Mouse (Mus musculus) lung, embryonic 16.5 days (tissue): ENCODE measurements around the gene Ube2n. TPM values are rescaled to one million over a fixed set of nuclear protein-coding genes. Genes with fewer than 3 reads are reported as not detected.

Experiments used
- ATAC-seq: fragments of 200-750 bp; cut with Nextera tagmentation; 2 replicates; pipeline ENCODE4 v1.8.0; 2017; ENCODE audit warnings: low read depth, mild to moderate bottlenecking, moderate library complexity
- H3K27ac ChIP-seq: fragments of 300-500 bp; sonication (generic); 2 replicates; pipeline ENCODE4 v1.5.1; 2014; ENCODE audit warnings: mild to moderate bottlenecking, control low read depth, low read length
- H3K27me3 ChIP-seq: fragments of 300-500 bp; sonication (generic); 2 replicates; pipeline ENCODE4 v1.6.1; 2014; ENCODE audit warnings: low read depth, low read length, mixed read lengths; ENCODE audit not compliant: control insufficient read depth, insufficient read depth
- H3K36me3 ChIP-seq: fragments of 300-500 bp; sonication (generic); 2 replicates; pipeline ENCODE4 v1.6.1; 2014; ENCODE audit warnings: low read length; ENCODE audit not compliant: control insufficient read depth, insufficient read depth
- H3K4me1 ChIP-seq: fragments of 300-500 bp; sonication (generic); replicated peaks from 2 replicates; pipeline ENCODE4 v1.6.1; 2014; ENCODE audit warnings: low read length, mixed read lengths; ENCODE audit not compliant: control insufficient read depth, insufficient read depth
- H3K4me2 ChIP-seq: fragments of 300-500 bp; sonication (generic); 2 replicates; pipeline ENCODE4 v1.6.1; 2014; ENCODE audit warnings: low read depth, low read length, control low read depth
- H3K4me3 ChIP-seq: fragments of 300-500 bp; sonication (generic); 2 replicates; pipeline ENCODE4 v1.5.1; 2014; ENCODE audit warnings: mild to moderate bottlenecking, low read length, control low read depth
- H3K9ac ChIP-seq: fragments of 300-500 bp; sonication (generic); 2 replicates; pipeline ENCODE4 v1.6.1; 2014; ENCODE audit warnings: low read length, control low read depth
- H3K9me3 ChIP-seq: fragments of 300-500 bp; sonication (generic); 2 replicates; pipeline ENCODE4 v1.6.1; 2016; ENCODE audit warnings: low read length; ENCODE audit not compliant: control insufficient read depth
- WGBS: fragments of 180-500 bp; shearing (Covaris S2); extraction: QIAGEN DNeasy Blood & Tissue Kit; methylation state at CpG from one replicate; pipeline ENCODE4 v1.1.7; 2014; 5-methylcytosine and 5-hydroxymethylcytosine counted together
- polyA plus RNA-seq: library from polyadenylated mRNA; unstranded; fragments of >200 nt; fragmentation: Nextera tagmentation; extraction: Ambion mirVana; gene quantifications from 2 replicates; pipeline ENCODE4 v1.2.1, GENCODE M21; 2015

The Ube2n gene
- polyA plus RNA-seq, 1 experiment from 2014 or later: 360 TPM

- no peak overlapping the region for H3K27ac ChIP-seq
- no peak overlapping the region for H3K4me3 ChIP-seq
- WGBS: 73% methylated on average over 5 of the region's 5 CpGs
- H3K9me3 ChIP-seq: no peaks in the 10 kb centered on the region
- no peaks in the 10 kb centered on the region for H3K36me3 ChIP-seq
- no peaks in the 10 kb centered on the region for H3K27me3 ChIP-seq
- no peak overlapping the region for H3K4me2 ChIP-seq
- ATAC-seq: no peak
- H3K4me1 ChIP-seq: peaks cover 12% of the 10 kb centered on the region
- no peak overlapping the region for H3K9ac ChIP-seq
Observed at GRCm38 (mm10) chr10:95567550-95567949, 52.6 kb downstream of the Ube2n start.

- no peaks in the 10 kb centered on the region for H3K27me3 ChIP-seq
- 80% methylated on average over 6 of the region's 6 CpGs for WGBS
- no peak overlapping the region for H3K4me2 ChIP-seq
- H3K9ac ChIP-seq: no peak overlapping the region
- H3K27ac ChIP-seq: no peak overlapping the region
- peaks cover 12% of the 10 kb centered on the region for H3K4me1 ChIP-seq
- no peaks in the 10 kb centered on the region for H3K9me3 ChIP-seq
- no peak overlapping the region for H3K4me3 ChIP-seq
- ATAC-seq: no peak
- H3K36me3 ChIP-seq: no peaks in the 10 kb centered on the region
Observed at GRCm38 (mm10) chr10:95568016-95568415, 53.1 kb downstream of the Ube2n start.

- 45% methylated on average over 2 of the region's 2 CpGs for WGBS
- no peak overlapping the region for H3K4me3 ChIP-seq
- no peak overlapping the region for H3K4me2 ChIP-seq
- no peak for ATAC-seq
- H3K9ac ChIP-seq: no peak overlapping the region
- H3K4me1 ChIP-seq: peaks cover 12% of the 10 kb centered on the region
- H3K9me3 ChIP-seq: no peaks in the 10 kb centered on the region
- no peaks in the 10 kb centered on the region for H3K36me3 ChIP-seq
- no peak overlapping the region for H3K27ac ChIP-seq
- H3K27me3 ChIP-seq: no peaks in the 10 kb centered on the region
Observed at GRCm38 (mm10) chr10:95569441-95569840, 54.5 kb downstream of the Ube2n start.

GRCm38 (mm10) chr10:95574994-95575393 lies 60.0 kb downstream of the Ube2n start:
- Histone ChIP-seq H3K4me2 (no peak overlapping the region), H3K36me3 (no peaks in the 10 kb centered on the region), H3K4me3 (no peak overlapping the region), H3K4me1 (peaks cover 12% of the 10 kb centered on the region), H3K9me3 (no peaks in the 10 kb centered on the region), H3K27me3 (no peaks in the 10 kb centered on the region), H3K27ac (no peak overlapping the region), H3K9ac (no peak overlapping the region)
- no peak for ATAC-seq
- WGBS: 46% methylated on average over 4 of the region's 4 CpGs

- Histone ChIP-seq H3K27me3 (no peaks in the 10 kb centered on the region), H3K4me3 (no peak overlapping the region), H3K27ac (peak overlapping the region; percentile 34; the same call in 1 of the 2 replicates), H3K9me3 (no peaks in the 10 kb centered on the region), H3K9ac (no peak overlapping the region), H3K4me1 (peaks cover 12% of the 10 kb centered on the region), H3K36me3 (no peaks in the 10 kb centered on the region), H3K4me2 (no peak overlapping the region)
- ATAC-seq: peak; percentile 57
- WGBS: 62% methylated on average over 10 of the region's 10 CpGs
Observed at GRCm38 (mm10) chr10:95575839-95576380, 61.0 kb downstream of the Ube2n start.

GRCm38 (mm10) chr10:95576876-95577566 lies 62.1 kb downstream of the Ube2n start:
- Histone ChIP-seq H3K4me3 (no peak overlapping the region; the same call in 1 of the 2 replicates), H3K4me1 (peaks cover 12% of the 10 kb centered on the region), H3K27me3 (no peaks in the 10 kb centered on the region), H3K36me3 (no peaks in the 10 kb centered on the region), H3K9me3 (no peaks in the 10 kb centered on the region), H3K27ac (peak overlapping the region; percentile 49; the same call in 1 of the 2 replicates), H3K4me2 (peak overlapping the region; percentile 28), H3K9ac (no peak overlapping the region)
- peak; percentile 64; the same call in 1 of the 2 replicates for ATAC-seq
- WGBS: 41% methylated on average over 14 of the region's 14 CpGs

GRCm38 (mm10) chr10:95577567-95577950 lies 62.6 kb downstream of the Ube2n start:
- WGBS: 14% methylated on average over 4 of the region's 4 CpGs
- Histone ChIP-seq H3K4me1 (peaks cover 12% of the 10 kb centered on the region), H3K9ac (no peak overlapping the region; the same call in 1 of the 2 replicates), H3K36me3 (no peaks in the 10 kb centered on the region), H3K27ac (peak overlapping the region; percentile 59), H3K4me2 (no peak overlapping the region), H3K9me3 (no peaks in the 10 kb centered on the region), H3K4me3 (no peak overlapping the region), H3K27me3 (no peaks in the 10 kb centered on the region)
- peak; percentile 71 for ATAC-seq

- no peaks in the 10 kb centered on the region for H3K4me1 ChIP-seq
- no peak overlapping the region for H3K9ac ChIP-seq
- H3K4me3 ChIP-seq: no peak overlapping the region
- no peaks in the 10 kb centered on the region for H3K9me3 ChIP-seq
- no peak overlapping the region for H3K4me2 ChIP-seq
- no peak overlapping the region for H3K27ac ChIP-seq
- H3K27me3 ChIP-seq: no peaks in the 10 kb centered on the region
- no peak for ATAC-seq
- 90% methylated on average over 6 of the region's 6 CpGs for WGBS
- no peaks in the 10 kb centered on the region for H3K36me3 ChIP-seq
Observed at GRCm38 (mm10) chr10:95585554-95585953, 70.6 kb downstream of the Ube2n start.

GRCm38 (mm10) chr10:95587509-95588220 lies 72.7 kb downstream of the Ube2n start:
- Histone ChIP-seq H3K9me3 (no peaks in the 10 kb centered on the region), H3K9ac (no peak overlapping the region), H3K36me3 (no peaks in the 10 kb centered on the region), H3K4me1 (no peaks in the 10 kb centered on the region), H3K27me3 (no peaks in the 10 kb centered on the region), H3K4me3 (no peak overlapping the region), H3K27ac (no peak overlapping the region), H3K4me2 (no peak overlapping the region)
- 80% methylated on average over 8 of the region's 8 CpGs for WGBS
- no peak for ATAC-seq
